Mouse (Mus musculus) retina, postnatal 7 days (tissue): ENCODE measurements around the gene Cog5.

ENCODE experiments used
- DNase-seq: peaks from one replicate; pipeline ENCODE4 v3.0.0-alpha.2; 2012; ENCODE audit warnings: low read depth, low spot score

Cog5 gene

DNA sequence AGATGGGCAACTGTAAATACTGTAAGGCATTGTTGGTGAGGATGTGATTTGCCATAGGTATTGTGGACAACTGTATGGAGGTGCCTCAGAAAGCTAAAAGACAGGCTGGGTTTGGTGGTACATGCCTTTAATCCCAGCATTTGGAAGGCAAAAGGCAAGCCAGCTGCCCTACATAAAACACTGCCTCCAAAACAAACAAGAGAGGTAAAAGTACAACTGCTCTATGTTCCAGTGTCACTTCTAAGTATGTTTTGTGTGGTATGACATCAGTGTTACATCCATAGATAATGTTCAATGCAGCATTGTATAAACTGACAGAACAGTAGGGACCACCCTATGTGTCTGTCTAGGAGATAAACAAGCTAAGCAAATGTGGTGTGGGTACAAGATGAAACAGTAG is 237.4 kb downstream of the Cog5 start:
- no peak for DNase-seq

DNA sequence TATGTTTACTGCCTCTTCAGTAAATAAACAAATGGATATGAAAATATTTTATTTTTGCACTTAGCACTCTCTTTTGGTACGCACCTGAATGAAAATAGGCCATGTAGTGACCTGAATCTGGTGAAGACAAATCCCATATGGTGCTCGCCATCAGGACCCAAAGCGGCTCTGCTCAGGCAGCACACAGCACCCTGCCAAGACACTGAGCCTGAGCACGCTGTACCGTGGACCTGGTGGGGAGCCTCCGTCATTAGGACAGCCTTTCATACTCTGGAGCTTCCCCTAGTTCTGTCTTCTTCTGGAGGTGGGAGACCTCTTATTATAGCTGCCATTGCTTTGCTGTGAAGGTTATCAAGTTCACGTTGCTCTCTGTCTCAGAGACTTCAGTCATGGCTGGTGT is 238.1 kb downstream of the Cog5 start:
- no peak for DNase-seq

DNA sequence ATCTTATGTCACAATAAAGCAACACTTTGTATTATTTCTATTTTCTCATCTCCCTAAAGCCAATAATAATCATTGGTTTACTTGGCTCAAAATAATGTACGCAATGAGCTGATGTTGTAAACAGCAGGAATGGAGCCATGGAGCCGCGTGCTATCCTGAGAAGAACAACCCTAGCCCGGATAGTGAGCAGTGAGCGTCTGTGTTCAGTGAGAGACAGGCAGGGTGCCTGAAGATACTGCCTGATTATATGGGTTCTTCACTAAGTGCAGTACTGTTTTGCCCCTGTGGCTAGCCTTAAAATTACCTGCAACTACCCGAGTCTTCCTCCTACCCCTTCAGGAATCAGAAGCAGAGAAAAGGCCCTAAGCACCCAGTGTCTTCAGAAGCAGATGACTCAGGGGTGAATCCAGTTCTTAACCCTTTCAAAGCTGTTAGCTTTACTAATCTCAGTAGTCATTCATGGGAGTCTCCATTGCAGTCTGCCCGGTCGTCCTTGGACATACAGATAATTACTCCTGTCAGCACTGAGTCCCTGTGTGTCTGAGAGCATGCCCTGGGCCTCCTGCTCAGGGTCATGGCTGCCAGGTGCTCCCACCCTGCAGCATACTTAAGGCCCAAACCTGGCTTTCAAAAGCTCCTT is 240.5 kb downstream of the Cog5 start:
- no peak for DNase-seq

DNA sequence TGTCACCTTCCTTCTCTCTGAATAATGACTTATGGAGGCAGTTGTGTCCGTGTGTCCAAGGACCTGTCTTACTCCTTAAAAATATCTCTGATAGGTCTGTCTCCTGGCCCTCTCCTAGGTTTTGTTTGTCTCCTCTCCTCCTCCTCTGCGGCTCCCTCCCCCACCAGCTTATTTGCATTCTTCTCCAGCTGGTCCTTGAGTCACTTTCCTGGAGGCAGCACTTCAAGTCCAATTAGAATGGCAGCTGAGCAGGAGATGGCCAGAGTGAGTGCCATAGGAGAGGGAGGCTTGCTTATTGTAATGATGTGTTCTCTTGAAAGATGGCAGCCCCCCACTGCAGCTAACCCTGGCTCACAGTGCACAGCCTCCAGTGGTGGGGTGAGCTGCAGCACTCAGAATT is 241.2 kb downstream of the Cog5 start:
- no peak for DNase-seq

DNA sequence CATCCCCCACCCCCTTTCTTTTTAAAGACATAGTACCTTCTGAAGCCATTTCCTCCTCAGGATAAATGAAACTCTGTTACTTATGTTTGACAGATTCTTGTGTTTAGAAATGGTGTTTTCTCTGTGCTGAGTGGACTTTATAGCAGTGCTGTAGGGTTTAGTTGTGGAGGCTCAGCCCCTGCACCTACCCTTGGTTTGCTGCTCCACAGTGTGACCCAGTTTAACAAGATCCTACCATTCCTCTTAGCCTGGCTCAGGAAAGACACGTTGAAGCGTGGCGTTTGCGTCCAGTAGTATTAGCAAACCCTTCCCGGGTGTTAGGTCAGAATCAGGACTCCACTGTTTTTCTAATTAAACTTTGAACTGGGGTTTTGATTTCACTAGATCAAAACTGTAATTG is 241.6 kb downstream of the Cog5 start:
- DNase-seq, result no peak

DNA sequence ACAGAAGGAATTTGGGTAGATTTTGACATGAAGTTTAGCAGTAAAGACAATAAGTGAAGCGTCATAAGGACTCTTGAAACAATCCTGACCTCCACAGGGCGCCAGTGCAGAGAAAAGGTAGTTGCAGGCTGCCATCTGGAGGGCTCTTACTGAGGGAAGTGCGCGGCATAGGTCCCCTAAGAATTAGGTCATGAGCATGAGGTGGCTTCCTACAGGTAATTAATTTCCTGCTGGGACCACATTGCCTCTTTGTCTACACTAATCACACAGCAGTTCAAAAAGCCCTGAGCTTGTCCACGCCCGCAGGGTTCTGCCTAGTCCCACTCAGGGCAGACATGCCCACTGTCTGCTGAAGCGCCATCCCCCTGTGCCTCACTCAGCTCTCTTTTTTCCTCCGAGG is 242.3 kb downstream of the Cog5 start:
- peak; percentile 48 for DNase-seq

DNA sequence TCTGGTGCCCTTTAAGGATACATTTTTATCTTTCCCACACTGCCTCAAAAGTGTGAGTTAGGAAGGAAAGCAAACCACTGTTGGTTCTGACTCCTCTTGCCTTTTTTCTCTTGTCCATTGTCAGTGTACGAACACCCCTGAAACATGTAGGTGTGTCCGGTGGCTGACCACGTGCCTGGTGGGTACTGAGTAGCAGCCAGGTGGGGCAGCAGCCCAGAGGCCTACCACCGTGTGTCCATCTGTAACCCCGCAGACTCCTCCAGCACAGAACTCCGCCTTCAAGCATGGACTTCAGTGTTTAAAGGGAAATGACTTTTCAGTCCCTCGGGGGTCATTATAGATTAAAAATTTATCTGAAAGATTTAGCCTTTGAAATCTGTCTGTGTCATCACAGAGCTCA is 242.8 kb downstream of the Cog5 start:
- no peak for DNase-seq

DNA sequence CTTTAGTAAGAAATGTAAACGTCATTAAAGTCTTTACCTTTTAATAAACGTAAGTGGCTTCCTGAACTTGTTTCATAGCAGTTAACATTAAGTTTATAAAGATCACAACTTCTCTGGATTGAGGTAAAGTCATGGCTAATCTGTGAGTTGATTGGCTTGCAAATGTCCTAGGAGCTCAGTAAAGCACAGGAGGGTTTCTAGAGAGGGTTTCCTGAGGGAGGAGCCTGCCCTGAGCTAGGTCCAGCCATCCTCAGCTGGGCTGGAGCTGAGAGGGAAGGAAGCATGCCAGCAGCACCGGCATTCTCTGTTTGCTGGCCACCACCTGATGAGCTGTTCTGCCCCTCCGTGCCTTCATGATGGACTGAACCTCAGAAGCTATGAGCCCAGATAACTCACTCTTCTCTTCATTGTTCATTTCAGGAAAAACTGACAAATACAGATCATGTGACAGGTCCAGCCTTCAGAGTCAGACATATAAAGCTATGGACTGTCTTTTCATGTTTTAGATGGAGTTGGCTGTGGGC is 245.8 kb downstream of the Cog5 start:
- DNase-seq, result no peak

DNA sequence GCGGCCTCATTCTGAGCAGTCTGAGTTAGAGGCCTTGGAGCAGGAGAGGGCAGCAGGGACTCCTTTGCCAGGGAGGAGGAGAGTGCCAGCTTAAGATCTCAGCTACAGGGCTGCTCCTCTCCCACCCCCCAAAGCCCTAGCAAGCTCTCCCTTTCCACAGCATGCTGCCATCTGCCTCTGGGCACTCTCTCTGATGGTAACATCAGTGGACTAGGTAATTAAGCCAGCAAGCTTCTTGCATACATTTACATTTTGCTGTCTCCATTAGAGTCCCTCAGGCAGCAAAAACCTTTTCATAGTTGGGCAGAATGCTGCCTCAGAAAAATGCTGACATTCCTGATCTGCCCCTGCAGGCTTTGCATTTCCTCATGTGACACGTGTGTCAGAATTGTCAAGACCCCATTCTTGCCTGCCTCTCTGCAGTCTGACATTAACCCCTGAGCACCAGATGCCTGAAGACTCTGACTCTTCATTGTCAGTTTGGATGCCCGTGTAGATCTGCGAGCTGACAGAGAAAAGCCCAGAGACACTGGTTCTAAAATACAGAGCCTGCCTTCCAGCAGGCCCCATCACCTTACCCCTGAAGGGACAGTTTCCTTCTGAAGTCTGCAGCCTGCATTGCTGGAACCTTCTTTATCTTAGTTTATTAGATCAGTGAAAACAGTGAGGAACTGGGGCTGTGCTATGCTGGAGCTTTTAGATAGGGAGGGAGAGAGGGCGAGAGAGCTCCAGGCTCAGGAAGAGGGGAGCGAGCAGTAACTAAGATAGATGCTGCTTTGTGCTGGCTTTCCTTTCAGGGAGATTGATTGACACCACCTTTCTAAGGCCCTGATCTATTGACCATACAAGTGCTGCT is 251.3 kb downstream of the Cog5 start:
- no peak for DNase-seq

DNA sequence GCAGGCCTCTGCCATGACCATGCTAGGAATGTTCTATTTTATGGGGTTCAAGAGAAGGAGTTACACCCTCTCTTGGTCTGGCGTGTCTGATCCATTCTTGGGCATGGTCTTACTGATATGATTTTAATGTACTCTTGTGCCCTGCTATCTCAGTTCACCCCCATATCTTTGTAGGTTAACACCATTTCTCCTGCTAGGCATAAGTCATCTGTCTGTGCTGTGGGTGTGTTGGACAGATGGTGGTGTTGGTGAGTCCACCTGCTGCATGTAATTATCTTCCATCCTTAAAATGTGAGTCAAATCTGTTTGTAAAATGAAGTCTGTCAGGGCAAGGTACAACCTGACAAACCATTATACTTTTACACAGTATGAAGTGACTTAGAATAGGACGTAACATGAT is 252.8 kb downstream of the Cog5 start:
- DNase-seq, result no peak

DNA sequence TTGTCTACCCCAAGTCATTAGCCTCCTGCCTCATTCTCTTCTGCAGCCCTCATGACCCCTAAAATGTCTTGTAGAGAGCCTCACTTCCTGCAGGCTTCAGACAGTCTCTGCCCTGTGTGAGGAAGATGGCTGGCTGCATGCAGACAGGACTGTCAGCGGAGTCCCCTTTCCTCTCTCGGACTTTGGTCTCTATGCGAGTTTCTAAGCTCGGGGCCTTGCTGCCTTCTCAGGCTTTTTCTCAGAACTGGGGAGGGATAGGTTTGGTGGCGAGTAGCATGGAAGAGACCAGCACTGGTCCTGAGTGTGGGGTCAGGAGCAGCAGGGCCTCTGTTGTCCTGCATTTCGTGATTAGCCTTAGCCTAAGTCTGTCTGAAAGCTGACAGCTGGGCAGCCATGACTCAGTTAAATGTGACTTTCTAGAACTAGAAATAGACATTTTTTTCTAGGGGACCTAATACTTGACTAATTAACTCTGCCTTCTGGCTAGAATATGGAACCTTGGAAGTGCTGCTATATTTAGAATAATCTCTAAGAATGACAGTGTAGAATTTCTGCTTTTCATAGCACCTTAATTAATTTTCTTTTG is 258.4 kb downstream of the Cog5 start:
- no peak for DNase-seq

DNA sequence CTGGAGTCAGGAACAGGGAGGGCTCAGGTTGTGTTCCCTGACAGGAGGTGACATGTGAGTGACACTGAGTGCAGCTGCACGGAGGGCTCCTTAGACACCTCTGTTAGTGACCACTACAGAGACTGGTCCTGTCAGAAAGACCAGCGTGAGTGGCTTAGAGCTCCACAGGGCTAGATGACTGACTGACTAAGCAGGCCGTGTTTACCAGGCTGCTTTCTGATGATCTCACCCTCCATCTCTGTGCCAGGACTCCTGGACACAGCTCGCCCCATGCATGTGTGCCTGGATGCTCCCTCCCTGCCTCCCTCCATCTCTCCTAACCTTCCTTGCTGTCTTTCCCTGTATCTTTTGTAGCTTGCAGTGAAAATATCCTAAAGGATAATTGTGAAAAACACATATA is 258.9 kb downstream of the Cog5 start:
- DNase-seq, result no peak

DNA sequence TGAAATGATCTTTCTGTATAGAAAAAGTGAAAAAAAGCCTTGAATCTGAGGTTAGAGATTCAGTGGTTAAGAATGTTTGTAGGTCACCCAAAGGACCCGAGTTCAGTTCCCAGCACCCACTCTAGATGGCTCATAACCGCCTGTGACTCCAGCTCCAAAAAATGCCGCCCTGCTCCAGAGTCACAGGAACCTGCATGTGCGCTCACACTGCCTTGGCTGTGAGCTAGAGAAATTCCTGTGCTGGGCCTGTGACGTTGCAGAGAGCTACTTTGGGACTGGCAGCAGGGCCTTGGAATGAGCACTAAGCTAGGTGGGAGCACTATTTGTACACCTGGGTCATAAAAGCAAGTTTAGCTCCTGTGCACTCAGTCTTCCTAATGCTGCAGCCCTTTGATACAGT is 262.0 kb downstream of the Cog5 start:
- no peak for DNase-seq

DNA sequence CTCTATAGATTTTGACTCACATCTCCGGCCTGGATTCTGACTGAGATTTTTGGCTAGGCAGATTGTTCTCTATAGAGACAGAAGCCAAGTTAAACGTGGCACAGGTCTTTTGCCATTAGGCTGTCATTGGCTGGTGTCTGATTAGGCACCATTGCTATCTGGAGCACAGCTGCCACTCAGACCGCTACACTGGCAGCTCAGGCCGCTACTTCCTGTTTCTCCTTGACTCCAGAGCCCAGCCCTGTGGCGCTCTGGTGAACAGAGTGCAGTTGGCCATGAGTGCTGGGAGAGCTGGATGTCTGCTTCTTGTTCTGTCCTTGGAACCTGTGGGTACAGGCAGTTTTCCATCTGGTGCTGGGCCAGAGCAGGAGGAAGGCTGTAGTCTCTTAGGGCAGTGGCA is 262.6 kb downstream of the Cog5 start:
- no peak for DNase-seq

DNA sequence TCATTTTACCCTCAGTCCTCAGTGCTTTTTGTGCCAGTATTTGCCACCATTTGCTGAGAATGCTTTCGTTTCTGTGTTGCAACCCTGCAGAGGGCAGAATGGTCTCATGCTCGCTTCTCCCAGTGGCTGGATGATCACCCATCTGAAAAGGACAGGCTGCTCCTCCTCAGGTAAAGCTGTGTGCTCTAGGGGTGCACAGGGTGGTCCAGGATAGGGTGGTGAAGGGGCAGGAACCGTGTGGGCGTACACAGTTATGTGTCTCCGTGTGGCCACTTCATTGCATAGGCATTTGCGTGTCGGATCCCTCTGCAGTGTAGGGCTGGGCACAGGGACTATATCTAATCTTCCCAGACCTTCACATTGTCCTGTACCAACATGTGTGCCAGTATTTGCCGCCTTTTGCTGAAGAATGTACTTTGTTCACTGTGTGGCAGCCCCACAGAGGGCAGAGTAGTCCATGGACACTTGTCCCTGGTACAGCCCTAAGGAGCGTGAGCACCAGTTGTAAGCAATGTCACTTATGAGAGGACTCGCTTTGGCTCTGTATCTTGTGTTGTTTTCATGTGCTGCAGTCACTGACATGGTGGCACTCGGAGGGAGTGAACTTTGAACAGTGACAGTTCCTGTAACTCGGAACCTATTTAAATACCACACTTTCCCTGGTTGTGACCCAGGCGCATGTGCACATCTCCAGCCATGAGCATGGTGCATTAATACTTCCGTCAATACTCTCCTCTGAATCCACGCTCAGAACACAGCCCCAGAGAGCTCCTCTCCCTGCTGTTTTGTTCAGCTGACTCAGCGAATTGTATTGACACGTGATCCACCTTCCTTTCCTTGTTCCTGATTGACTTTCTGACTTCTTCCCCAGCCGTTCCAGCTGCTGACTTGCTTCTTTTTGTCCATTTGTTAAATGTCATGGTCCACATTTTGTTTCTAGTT is 266.1 kb downstream of the Cog5 start:
- DNase-seq, result no peak

DNA sequence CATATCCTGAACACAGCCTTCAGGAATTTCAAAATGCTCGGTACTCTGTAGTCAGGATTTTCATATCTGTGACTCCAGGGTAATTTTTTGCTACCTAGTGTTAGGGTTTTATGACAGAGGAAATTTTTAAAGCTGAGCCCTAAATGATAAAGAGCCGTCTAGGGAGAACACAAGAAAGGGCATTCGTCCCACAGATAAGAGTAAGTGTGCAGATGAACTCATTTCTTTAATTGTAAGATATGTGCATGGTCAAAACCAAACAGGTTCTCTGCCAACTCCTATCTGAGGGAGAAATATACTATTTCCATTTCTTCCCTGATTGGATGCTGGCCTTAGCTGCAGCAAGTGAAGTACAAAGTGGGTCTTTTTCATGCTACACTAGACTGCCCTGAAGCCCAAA is 269.5 kb downstream of the Cog5 start:
- no peak for DNase-seq

DNA sequence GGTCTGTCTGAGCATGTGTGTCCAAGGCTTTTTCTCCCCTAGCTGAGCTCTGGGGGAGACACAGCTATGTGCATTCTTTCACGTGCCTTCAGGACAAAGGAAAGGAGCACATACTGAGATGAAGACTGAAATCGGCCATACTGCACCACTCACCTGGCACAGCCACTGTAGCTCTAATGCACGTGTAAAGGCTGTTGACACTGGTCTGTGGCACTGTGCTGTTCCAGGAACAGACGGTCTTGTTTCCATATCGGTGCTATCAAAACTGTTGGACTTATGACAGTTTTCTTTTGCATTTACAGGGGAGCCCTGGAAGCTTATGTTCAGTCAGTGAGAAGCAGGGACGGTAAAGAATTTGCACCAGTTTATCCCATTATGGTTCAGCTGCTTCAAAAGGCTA is 270.7 kb downstream of the Cog5 start:
- DNase-seq, result no peak

DNA sequence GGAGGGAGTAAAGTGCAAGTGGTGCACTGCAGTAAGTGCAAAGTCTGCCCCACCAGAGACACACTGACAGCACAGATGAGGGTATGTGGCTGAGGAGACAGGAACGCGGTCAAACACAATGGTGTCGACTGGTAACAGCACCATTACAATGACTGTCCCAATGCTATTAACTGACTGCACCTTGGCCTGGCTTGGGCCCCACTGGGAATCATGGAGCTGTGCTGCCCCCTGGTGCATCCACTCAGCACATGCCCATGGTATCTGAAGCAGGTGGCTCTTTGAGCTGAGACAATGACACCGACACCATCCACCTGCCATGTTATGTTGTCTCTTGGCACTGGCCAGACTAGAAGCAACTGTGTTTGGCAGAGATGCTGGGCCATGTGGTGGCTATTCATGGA is 272.0 kb downstream of the Cog5 start:
- DNase-seq, result peak; percentile 56

DNA sequence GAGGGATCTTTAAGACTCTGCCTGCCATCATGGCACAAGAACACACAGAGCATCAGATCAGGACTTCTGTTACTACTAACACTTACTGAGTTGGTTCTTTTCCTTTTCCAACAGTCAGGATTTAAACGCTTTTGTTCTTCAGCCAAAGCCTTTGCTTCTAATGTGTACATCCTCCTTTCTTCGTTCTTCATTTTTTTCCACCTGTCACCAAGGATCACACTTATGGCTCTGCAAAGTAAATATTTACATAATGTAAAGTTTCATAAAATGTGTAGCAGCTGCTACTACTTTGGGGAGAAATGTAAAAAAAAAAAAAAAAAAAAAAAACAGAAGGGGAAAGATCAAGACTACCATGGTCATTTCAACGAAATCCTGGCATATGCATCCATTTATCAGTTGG is 273.8 kb downstream of the Cog5 start:
- DNase-seq, result no peak

DNA sequence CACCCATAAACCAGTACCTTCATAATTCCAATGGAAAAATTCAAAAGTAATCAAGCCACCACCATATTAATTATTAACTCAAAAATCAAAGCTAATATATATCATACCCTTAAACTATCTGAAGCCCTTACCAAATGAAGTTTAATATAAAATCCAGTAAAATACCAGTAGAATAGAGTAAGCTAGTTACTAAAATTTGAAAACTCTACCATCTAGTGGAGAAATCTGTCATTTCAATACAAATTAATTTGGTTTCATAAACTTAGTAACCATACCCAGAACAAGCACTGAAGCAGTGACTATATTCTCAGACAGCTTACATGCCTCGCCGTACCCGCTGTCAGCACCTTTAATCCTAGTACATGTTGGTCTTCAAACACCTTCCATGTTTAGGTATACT is 277.1 kb downstream of the Cog5 start:
- no peak for DNase-seq

DNA sequence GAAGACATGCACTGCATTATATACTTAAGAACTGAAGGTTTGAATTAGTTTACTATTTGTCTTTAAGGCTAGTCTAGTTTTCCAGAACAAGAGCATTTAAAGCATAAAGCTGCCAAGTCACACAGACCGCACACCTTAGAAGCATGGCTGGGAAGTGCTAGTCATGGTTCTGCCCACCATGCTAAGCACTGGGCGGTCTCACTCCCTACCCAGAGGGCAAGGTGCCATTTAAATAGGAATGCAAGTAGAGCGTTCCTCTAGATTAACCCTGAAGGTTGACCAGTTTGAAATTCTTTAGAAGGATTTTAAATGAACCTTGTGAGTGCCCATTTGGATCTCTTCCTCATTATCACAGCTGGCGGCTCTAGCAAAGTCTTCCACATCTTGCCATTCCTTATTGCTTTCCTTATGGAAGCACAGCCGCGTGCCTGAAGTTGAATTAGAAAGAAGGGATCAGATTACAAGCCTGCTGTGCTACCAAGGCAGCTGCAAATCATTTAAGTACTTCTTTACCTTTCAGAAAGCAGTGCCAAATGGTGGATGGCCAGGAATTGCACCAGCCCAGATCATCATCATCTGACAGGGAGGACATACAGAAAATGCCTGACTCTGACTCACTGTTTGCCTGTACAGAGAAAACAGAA is 282.1 kb downstream of the Cog5 start:
- DNase-seq, result no peak
